Mouse (Mus musculus) liver, embryonic 11.5 days (tissue): Measurements from ENCODE around the gene Nmur1. TPM values are rescaled to one million over a fixed set of nuclear protein-coding genes. Genes with fewer than 3 reads are reported as not detected.

Experiments
- ATAC-seq: fragments of 200-750 bp; cut with Nextera tagmentation; replicated peaks from 2 replicates; pipeline ENCODE4 v1.8.0; 2017; ENCODE audit warnings: moderate number of reproducible peaks, mild to moderate bottlenecking, moderate TSS enrichment, moderate library complexity; ENCODE audit not compliant: low FRiP score
- DNase-seq: peaks from one replicate; pipeline ENCODE4 v3.0.0-alpha.2; 2017; ENCODE audit warnings: low spot score
- H3K27ac ChIP-seq: fragments of 300-500 bp; sonication (generic); 2 replicates; pipeline ENCODE4 v1.5.1; 2014; ENCODE audit warnings: mild to moderate bottlenecking, low read depth, low read length, control low read depth
- H3K27me3 ChIP-seq: fragments of 300-500 bp; sonication (generic); replicated peaks from 2 replicates; pipeline ENCODE4 v1.6.1; 2014; ENCODE audit warnings: low read length, mixed read lengths; ENCODE audit not compliant: control insufficient read depth, insufficient read depth
- H3K36me3 ChIP-seq: fragments of 300-500 bp; sonication (generic); 2 replicates; pipeline ENCODE4 v1.6.1; 2014; ENCODE audit warnings: mild to moderate bottlenecking, low read length, moderate library complexity, mixed read lengths; ENCODE audit not compliant: control insufficient read depth, insufficient read depth
- H3K4me1 ChIP-seq: fragments of 300-500 bp; sonication (generic); replicated peaks from 2 replicates; pipeline ENCODE4 v1.6.1; 2014; ENCODE audit warnings: low read length, mixed read lengths; ENCODE audit not compliant: control insufficient read depth, insufficient read depth
- H3K4me2 ChIP-seq: fragments of 300-500 bp; sonication (generic); 2 replicates; pipeline ENCODE4 v1.6.1; 2014; ENCODE audit warnings: mild to moderate bottlenecking, control low read depth, moderate library complexity
- H3K4me3 ChIP-seq: fragments of 300-500 bp; sonication (generic); 2 replicates; pipeline ENCODE4 v1.5.1; 2014; ENCODE audit warnings: low read depth, low read length, control low read depth
- H3K9ac ChIP-seq: fragments of 300-500 bp; sonication (generic); 2 replicates; pipeline ENCODE4 v1.6.1; 2014; ENCODE audit warnings: low read depth, low read length, control low read depth
- H3K9me3 ChIP-seq: fragments of 300-500 bp; sonication (generic); 2 replicates; pipeline ENCODE4 v1.6.1; 2016; ENCODE audit warnings: low read length, inconsistent platforms, mixed read lengths; ENCODE audit not compliant: control insufficient read depth
- WGBS: fragments of 180-500 bp; shearing (Covaris S2); extraction: QIAGEN DNeasy Blood & Tissue Kit; methylation state at CpG from one replicate; pipeline ENCODE4 v1.1.7; 2014; 5-methylcytosine and 5-hydroxymethylcytosine counted together
- polyA plus RNA-seq: library from polyadenylated mRNA; unstranded; fragments of >200 nt; fragmentation: Nextera tagmentation; extraction: Ambion mirVana; gene quantifications from 2 replicates; pipeline ENCODE4 v1.2.1, GENCODE M21; 2014

The Nmur1 gene
- polyA plus RNA-seq, 1 experiment from 2014 or later: not detected

DNA sequence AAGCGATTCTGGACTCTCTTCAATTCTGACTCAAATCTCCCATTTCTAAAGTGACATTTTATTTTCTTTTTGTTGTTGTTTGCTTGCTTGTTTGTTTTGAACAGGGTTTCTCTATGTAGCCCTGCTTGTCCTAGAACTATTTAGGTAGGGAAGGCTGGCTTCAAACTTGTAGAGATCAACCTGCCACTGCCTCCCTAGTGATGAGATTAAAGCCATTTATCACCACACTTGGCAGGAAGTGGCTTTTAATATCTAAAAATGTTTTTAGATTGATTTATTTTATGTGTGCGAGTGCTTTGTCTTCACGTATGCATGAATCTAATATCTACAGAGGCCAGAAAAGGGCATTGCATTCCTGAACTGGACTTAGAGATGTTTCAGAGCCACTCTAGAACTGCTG is 32.8 kb downstream of the Nmur1 start:
- no peaks in the 10 kb centered on the region for H3K4me1 ChIP-seq
- H3K4me2 ChIP-seq: no peak overlapping the region
- ATAC-seq (no peak), DNase-seq (no peak)
- no peaks in the 10 kb centered on the region for H3K27me3 ChIP-seq
- H3K27ac ChIP-seq: no peak overlapping the region
- H3K36me3 ChIP-seq: no peaks in the 10 kb centered on the region
- H3K9me3 ChIP-seq: no peaks in the 10 kb centered on the region
- H3K9ac ChIP-seq: no peak overlapping the region
- H3K4me3 ChIP-seq: no peak overlapping the region
- 72% methylated on average over 3 of the region's 3 CpGs for WGBS

DNA sequence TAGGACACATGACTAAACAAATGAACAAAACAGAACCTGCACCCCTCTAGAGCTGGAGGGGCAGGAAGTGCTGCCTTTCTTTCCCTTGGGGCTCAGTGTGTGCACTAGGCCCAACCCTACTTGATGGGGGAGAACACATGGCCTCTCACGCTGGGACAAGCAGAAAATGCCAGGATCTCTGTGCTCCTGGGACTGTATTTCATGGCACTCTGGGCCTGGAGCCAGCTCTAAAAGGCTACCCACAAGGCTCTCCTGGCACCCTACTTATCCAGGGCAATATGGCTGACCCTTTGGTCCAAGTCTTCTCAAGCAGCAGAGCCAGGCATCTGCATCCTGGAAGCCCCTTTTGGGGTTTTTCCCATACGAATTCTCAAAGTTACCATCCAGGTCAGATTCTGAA is 34.6 kb downstream of the Nmur1 start:
- no peaks in the 10 kb centered on the region for H3K4me1 ChIP-seq
- no peaks in the 10 kb centered on the region for H3K9me3 ChIP-seq
- 77% methylated on average over 2 of the region's 2 CpGs for WGBS
- H3K4me3 ChIP-seq: no peak overlapping the region
- no peak overlapping the region for H3K4me2 ChIP-seq
- H3K9ac ChIP-seq: no peak overlapping the region
- H3K27me3 ChIP-seq: no peaks in the 10 kb centered on the region
- H3K36me3 ChIP-seq: no peaks in the 10 kb centered on the region
- ATAC-seq (no peak), DNase-seq (no peak)
- H3K27ac ChIP-seq: no peak overlapping the region

DNA sequence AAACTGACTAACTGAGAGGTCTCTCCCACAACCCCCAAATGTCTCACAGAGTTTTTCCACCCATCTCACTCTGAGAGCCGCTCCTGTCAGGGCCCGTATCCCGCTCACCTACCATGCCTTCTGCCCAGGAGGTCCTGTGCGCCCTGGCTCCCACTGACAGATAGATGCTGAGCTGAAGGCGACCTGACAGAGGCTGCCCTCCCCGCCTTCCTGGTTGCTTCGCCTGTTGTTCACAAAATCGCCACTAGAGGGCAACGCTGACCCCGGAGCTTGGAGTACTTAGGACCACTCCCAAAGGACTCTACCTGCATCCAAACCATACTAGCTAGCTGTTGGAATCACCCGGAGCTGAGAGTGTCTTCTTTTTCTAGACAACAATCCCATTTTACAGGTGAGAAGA is 36.8 kb downstream of the Nmur1 start:
- WGBS: 4% methylated on average over 11 of the region's 11 CpGs
- peak; percentile 51 for ATAC-seq

DNA sequence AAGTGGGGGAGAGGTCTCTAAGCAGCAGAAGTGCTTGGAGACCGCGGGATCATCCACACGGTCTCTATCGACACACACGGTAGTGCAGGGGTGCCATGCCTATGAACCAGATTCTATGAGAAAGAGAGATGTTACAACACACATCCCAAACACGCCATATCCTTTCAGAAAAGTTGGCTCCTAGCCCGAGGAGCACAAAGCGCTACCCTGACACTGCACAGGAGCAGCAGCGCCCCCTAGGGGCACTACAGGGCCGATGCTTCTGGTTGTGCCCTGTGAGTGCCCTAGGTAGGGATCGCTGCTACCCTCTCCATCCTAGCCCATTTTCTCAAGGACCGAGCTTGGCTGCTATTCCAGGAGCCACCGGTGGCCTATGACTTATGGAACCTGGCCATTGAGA is 45.0 kb downstream of the Nmur1 start:
- ATAC-seq: peak; percentile 75
- H3K36me3 ChIP-seq: no peaks in the 10 kb centered on the region
- no peak overlapping the region for H3K27ac ChIP-seq
- DNase-seq: peak; percentile 63
- H3K4me2 ChIP-seq: peak overlapping the region; percentile 69
- 20% methylated on average over 13 of the region's 13 CpGs for WGBS
- peak overlapping the region; percentile 51 for H3K9ac ChIP-seq
- no peaks in the 10 kb centered on the region for H3K27me3 ChIP-seq
- H3K9me3 ChIP-seq: no peaks in the 10 kb centered on the region
- peak overlapping the region; percentile 40 for H3K4me3 ChIP-seq
- H3K4me1 ChIP-seq: no peaks in the 10 kb centered on the region

More for the DNA sequence above, 36.8 kb downstream of the Nmur1 start:
- H3K4me3 ChIP-seq: no peak overlapping the region
- no peaks in the 10 kb centered on the region for H3K9me3 ChIP-seq
- H3K4me1 ChIP-seq: no peaks in the 10 kb centered on the region
- H3K4me2 ChIP-seq: no peak overlapping the region
- no peaks in the 10 kb centered on the region for H3K36me3 ChIP-seq
- peak; percentile 73 for DNase-seq
- H3K9ac ChIP-seq: no peak overlapping the region
- H3K27me3 ChIP-seq: no peaks in the 10 kb centered on the region
- H3K27ac ChIP-seq: no peak overlapping the region

DNA sequence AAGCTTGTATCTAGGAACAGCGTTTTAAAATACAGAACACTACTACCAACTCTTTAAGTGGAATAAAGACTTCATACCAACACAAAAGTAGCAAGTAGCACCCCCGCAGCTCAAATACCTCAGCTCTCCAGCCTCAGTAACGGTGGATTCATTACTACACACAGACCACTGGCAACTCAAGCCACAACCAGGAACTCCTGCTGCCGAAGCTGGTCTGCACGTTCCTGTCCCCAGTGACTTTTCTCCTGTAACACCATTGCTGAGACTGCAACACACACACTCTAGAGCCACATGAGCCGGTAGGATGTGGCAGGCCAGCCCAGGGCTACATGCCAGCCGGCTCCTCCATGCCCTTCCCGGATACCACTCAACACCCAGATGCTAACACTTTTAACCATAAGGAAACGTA is 46.9 kb downstream of the Nmur1 start:
- DNase-seq (no peak), ATAC-seq (no peak)
- Histone ChIP-seq H3K36me3 (no peaks in the 10 kb centered on the region), H3K27ac (no peak overlapping the region), H3K4me1 (no peaks in the 10 kb centered on the region), H3K4me2 (no peak overlapping the region), H3K9ac (no peak overlapping the region), H3K4me3 (no peak overlapping the region), H3K27me3 (no peaks in the 10 kb centered on the region), H3K9me3 (no peaks in the 10 kb centered on the region)
- WGBS: 69% methylated on average over 9 of the region's 9 CpGs

DNA sequence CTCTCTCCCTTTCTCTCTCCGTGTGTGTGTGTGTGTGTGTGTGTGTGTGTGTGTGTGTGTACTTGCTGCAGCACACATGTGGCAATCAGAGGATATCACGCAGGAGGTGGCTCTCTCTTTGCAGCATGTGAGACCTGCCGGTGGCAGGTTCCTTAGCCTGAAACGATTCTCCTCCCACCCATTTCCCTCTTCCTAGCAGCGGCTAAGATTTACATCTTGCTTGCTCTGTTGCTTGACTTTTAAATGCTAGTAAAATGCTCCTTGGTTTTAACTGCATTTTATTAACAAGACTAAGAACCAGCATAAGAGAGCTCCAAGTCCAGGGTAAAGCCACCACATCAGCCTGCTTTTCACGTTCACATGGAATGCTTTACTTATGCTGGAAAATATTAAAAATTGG is 47.4 kb downstream of the Nmur1 start:
- ATAC-seq (no peak), DNase-seq (no peak)
- no peaks in the 10 kb centered on the region for H3K9me3 ChIP-seq
- H3K9ac ChIP-seq: no peak overlapping the region
- no peaks in the 10 kb centered on the region for H3K4me1 ChIP-seq
- no peak overlapping the region for H3K4me3 ChIP-seq
- H3K27me3 ChIP-seq: no peaks in the 10 kb centered on the region
- no peak overlapping the region for H3K4me2 ChIP-seq
- no peaks in the 10 kb centered on the region for H3K36me3 ChIP-seq
- no peak overlapping the region for H3K27ac ChIP-seq
- WGBS: 51% methylated on average over 6 of the region's 6 CpGs

DNA sequence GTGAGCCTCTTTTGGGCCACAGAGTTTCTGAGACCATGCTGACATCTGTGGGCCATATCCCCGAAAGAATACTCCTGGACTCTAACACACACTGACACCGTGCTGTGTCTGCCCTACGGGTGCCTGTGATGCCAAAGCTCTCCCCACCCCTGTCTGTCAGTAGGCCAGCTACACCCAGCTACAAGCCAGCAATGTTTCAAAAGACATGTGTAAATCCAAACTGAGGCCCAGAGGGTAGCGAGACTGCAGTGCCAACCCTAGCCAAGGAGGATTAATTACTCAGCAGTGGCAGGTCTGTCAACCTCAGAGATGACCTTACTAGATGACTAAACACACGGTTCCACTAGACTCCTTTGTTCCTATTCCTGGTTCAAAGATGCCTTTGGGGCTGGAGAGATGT is 49.7 kb downstream of the Nmur1 start:
- H3K36me3 ChIP-seq: no peaks in the 10 kb centered on the region
- no peak overlapping the region for H3K27ac ChIP-seq
- no peak overlapping the region for H3K4me2 ChIP-seq
- no peak overlapping the region for H3K9ac ChIP-seq
- WGBS: 81% methylated on average over 5 of the region's 5 CpGs
- no peaks in the 10 kb centered on the region for H3K9me3 ChIP-seq
- H3K4me1 ChIP-seq: no peaks in the 10 kb centered on the region
- ATAC-seq (no peak), DNase-seq (no peak)
- H3K4me3 ChIP-seq: no peak overlapping the region
- no peaks in the 10 kb centered on the region for H3K27me3 ChIP-seq

DNA sequence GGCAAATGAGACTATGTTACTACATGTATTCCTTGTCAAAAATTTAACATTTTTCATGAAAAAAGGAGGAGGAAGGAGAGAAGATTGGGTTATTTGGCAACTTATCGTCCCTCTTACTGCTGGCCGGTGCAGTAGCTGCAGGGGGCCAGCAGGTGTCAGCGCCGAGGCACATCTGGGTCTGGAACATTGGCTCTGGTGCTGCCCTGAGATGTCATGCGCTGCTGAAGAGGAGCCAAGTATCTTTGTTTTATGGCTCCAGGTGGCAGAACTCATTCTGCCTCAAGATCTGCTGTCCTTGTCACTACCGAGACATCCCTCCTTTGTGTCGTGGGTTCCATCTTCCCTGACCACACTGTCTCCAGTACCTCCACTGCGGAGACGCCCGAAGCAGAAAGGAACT is 54.0 kb downstream of the Nmur1 start:
- no peak overlapping the region for H3K27ac ChIP-seq
- no peak overlapping the region for H3K4me3 ChIP-seq
- no peak overlapping the region for H3K4me2 ChIP-seq
- H3K9me3 ChIP-seq: no peaks in the 10 kb centered on the region
- H3K9ac ChIP-seq: no peak overlapping the region
- ATAC-seq (0 out of 2 replicates have a peak, but pooled peaks have one; percentile 64), DNase-seq (no peak)
- H3K36me3 ChIP-seq: no peaks in the 10 kb centered on the region
- WGBS: 44% methylated on average over 10 of the region's 10 CpGs
- H3K4me1 ChIP-seq: no peaks in the 10 kb centered on the region
- no peaks in the 10 kb centered on the region for H3K27me3 ChIP-seq

DNA sequence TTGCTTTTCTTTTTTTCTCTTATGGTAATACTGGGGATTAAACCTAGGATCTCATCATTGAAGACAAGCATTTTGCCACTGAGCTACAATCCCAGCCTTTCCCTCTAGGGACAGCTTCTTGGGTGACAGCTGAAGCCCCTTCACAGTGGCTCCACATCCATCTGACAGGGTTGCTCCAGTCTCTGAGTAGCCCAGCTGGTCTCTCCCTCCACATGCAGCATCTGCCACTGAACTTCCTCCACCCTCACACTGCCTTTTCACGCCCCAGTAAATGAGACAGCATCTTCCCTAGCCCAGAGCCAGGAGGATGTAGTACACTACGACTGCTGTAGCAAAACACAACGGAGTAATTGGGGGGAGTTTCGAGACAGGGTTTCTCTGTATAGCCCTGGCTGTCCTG is 57.9 kb downstream of the Nmur1 start:
- Histone ChIP-seq H3K9me3 (no peaks in the 10 kb centered on the region), H3K36me3 (no peaks in the 10 kb centered on the region), H3K27me3 (no peaks in the 10 kb centered on the region), H3K4me2 (no peak overlapping the region), H3K4me1 (no peaks in the 10 kb centered on the region), H3K27ac (no peak overlapping the region), H3K9ac (no peak overlapping the region), H3K4me3 (no peak overlapping the region)
- DNase-seq (no peak), ATAC-seq (no peak)
- 71% methylated on average over 4 of the region's 4 CpGs for WGBS
